Mouse (Mus musculus) gastrocnemius, adult 18-20 months (tissue): Measurements from ENCODE around the gene Fam227b. TPM values are rescaled to one million over a fixed set of nuclear protein-coding genes. Genes with fewer than 3 reads are reported as not detected.
A peak's percentile ranks its signal among the peaks of the same experiment; 100 is the strongest.

Experiments
- DNase-seq: peaks from one replicate; pipeline ENCODE4 v3.0.0; 2021; ENCODE audit warnings: low spot score
- total RNA-seq, 2 experiments: library from RNA; stranded (reverse); gene quantifications; 2 replicates each; pipeline ENCODE4 v1.2.3; 2021

Gene Fam227b
- total RNA-seq, 2 experiments from 2014 or later = 0.19 TPM; not detected in 1

GRCm38 (mm10) chr2:126061037-126061773 lies 90.6 kb downstream of the Fam227b start:
- no peak for DNase-seq

GRCm38 (mm10) chr2:126060595-126060994 lies 91.2 kb downstream of the Fam227b start:
- DNase-seq = peak; percentile 38

- DNase-seq = no peak
Measured at GRCm38 (mm10) chr2:126053657-126054056, 98.1 kb downstream of the Fam227b start.

GRCm38 (mm10) chr2:126052749-126053557 lies 98.9 kb downstream of the Fam227b start:
- DNase-seq = no peak

GRCm38 (mm10) chr2:126045621-126046020 lies 106.2 kb downstream of the Fam227b start:
- no peak for DNase-seq

- no peak for DNase-seq
Measured at GRCm38 (mm10) chr2:126042674-126043073, 109.1 kb downstream of the Fam227b start.

- DNase-seq = no peak
Measured at GRCm38 (mm10) chr2:126041237-126041636, 110.6 kb downstream of the Fam227b start.

GRCm38 (mm10) chr2:126040651-126041050 lies 111.2 kb downstream of the Fam227b start:
- peak; percentile 62 for DNase-seq

GRCm38 (mm10) chr2:126039414-126039891 lies 112.4 kb downstream of the Fam227b start:
- DNase-seq = no peak

GRCm38 (mm10) chr2:126038221-126039000 lies 113.4 kb downstream of the Fam227b start:
- DNase-seq = no peak

GRCm38 (mm10) chr2:126036121-126036520 lies 115.7 kb downstream of the Fam227b start:
- DNase-seq = no peak

GRCm38 (mm10) chr2:126035013-126035770 lies 116.6 kb downstream of the Fam227b start:
- no peak for DNase-seq

GRCm38 (mm10) chr2:126034379-126035005 lies 117.3 kb downstream of the Fam227b start, which contains the start of gene Fgf7:
TSS of gene Fgf7 (plus strand) at chr2:126034658.
- peak; percentile 40 for DNase-seq

- DNase-seq = no peak
Measured at GRCm38 (mm10) chr2:126033114-126033972, 118.5 kb downstream of the Fam227b start.

GRCm38 (mm10) chr2:126031186-126031900 lies 120.5 kb downstream of the Fam227b start:
- DNase-seq = no peak

- no peak for DNase-seq
Measured at GRCm38 (mm10) chr2:126015763-126016473, 135.9 kb downstream of the Fam227b start.

GRCm38 (mm10) chr2:126014989-126015710 lies 136.7 kb downstream of the Fam227b start:
- no peak for DNase-seq
